Mouse (Mus musculus): ENCODE measurements around the gene Mbtps1.

Mbtps1 gene

DNA sequence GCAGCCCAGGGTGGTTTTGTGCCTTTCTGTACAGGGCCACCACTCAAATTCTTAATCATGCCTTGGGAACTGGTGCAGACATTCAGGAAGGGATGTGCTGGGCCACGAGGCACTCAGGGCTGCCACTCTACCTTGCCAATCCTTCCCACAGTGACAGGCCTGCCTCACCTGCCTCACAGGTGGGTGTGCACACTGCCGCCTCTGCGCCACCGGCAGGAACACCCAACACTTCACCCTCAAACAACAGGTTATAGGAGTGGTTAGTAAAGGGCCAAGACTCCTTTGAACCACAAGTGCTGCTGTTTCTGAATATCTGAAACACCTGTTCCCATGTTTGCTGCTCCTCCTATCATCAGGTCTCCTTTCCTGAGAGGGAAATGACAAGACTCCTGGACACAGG, 13.9 kb upstream of the Mbtps1 start:
- H3K27me3 ChIP-seq (ENCODE audit: control insufficient read depth, insufficient read depth, low read length, poor library complexity, severe bottlenecking), result no peaks in the 10 kb centered on the region
- H3K36me3 ChIP-seq (ENCODE audit: control insufficient read depth, insufficient read depth, low read length, poor library complexity, severe bottlenecking), result no peaks in the 10 kb centered on the region
- no peak for DNase-seq (ENCODE audit: low read depth, low spot score)

DNA sequence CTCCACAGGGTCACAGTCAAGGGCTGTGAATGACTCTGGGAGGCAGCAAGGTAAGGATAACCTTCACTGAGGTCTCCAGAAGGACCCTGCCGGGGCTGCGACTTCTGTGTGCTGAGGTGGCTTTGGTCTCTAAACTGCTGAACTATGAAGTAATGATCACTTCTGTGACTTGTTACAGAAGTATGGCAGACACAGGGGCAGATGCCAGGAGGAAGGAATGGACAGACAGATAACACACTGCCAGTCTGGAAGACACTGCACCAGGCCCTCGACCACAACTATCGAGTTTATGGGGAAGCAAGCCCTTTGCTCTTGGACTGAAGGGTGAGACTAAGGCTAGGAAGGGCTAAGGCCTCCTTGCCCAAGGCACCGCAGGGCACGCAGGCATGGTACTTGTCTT, 12.6 kb upstream of the Mbtps1 start:
- no peak for DNase-seq (ENCODE audit: low read depth, low spot score)
- H3K27me3 ChIP-seq (ENCODE audit: control insufficient read depth, insufficient read depth, low read length, poor library complexity, severe bottlenecking), result no peaks in the 10 kb centered on the region

DNA sequence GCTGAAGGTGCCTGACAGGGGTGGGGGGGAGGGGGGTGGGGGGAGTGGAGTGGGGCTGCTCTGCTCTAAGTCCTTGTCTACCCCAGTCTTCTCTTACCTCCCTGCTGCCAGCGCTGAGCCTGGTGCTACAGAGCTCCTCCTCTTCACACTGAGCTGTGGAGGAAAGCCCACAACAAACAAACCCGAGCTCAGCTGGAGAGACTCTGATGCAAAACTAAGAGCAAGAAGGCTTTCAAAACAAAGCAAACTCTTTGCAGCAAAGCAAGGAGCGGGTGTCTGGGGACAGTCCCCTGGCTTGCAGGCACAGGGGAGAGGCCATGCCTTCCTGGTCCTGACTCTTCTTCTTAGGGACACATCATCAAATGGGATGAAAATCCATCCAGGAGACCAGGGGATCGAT, 11.3 kb upstream of the Mbtps1 start:
- Histone ChIP-seq H3K36me3 (ENCODE audit: control insufficient read depth, insufficient read depth, low read length, poor library complexity, severe bottlenecking) (peaks cover 9% of the 10 kb centered on the region), H3K27me3 (ENCODE audit: control insufficient read depth, insufficient read depth, low read length, poor library complexity, severe bottlenecking) (no peaks in the 10 kb centered on the region)
- DNase-seq (ENCODE audit: low read depth, low spot score), result no peak

More for the DNA sequence above, 12.6 kb upstream of the Mbtps1 start:
- no peaks in the 10 kb centered on the region for H3K36me3 ChIP-seq (ENCODE audit: control insufficient read depth, insufficient read depth, low read length, poor library complexity, severe bottlenecking)

- Histone ChIP-seq H3K36me3 (ENCODE audit: control insufficient read depth, insufficient read depth, low read length, poor library complexity, severe bottlenecking) (peaks cover 9% of the 10 kb centered on the region), H3K27me3 (ENCODE audit: control insufficient read depth, insufficient read depth, low read length, poor library complexity, severe bottlenecking) (no peaks in the 10 kb centered on the region)
- DNase-seq (ENCODE audit: low read depth, low spot score), result no peak
These were observed 10.4 kb upstream of the Mbtps1 start for GRCm38 (mm10) chr8:119568951-119569350.

- DNase-seq (ENCODE audit: low read depth, low spot score), result no peak
- Histone ChIP-seq H3K27me3 (ENCODE audit: control insufficient read depth, insufficient read depth, low read length, poor library complexity, severe bottlenecking) (no peaks in the 10 kb centered on the region), H3K36me3 (ENCODE audit: control insufficient read depth, insufficient read depth, low read length, poor library complexity, severe bottlenecking) (peaks cover 9% of the 10 kb centered on the region)
These were observed 9.7 kb upstream of the Mbtps1 start for GRCm38 (mm10) chr8:119568251-119568650.

- H3K36me3 ChIP-seq (ENCODE audit: control insufficient read depth, insufficient read depth, low read length, poor library complexity, severe bottlenecking), result peaks cover 11% of the 10 kb centered on the region
- DNase-seq (ENCODE audit: low read depth, low spot score), result no peak
These were observed 7.8 kb upstream of the Mbtps1 start for GRCm38 (mm10) chr8:119566367-119566766.

GRCm38 (mm10) chr8:119563849-119564251, 5.3 kb upstream of the Mbtps1 start:
- Histone ChIP-seq H3K27me3 (ENCODE audit: control insufficient read depth, insufficient read depth, low read length, poor library complexity, severe bottlenecking) (no peaks in the 10 kb centered on the region), H3K36me3 (ENCODE audit: control insufficient read depth, insufficient read depth, low read length, poor library complexity, severe bottlenecking) (peaks cover 11% of the 10 kb centered on the region)
- DNase-seq (ENCODE audit: low read depth, low spot score), result peak; percentile 70

More at GRCm38 (mm10) chr8:119566367-119566766, 7.8 kb upstream of the Mbtps1 start:
- H3K27me3 ChIP-seq (ENCODE audit: control insufficient read depth, insufficient read depth, low read length, poor library complexity, severe bottlenecking), result no peaks in the 10 kb centered on the region

GRCm38 (mm10) chr8:119559402-119559720, 826 bp upstream of the Mbtps1 start:
- Histone ChIP-seq H3K36me3 (ENCODE audit: control insufficient read depth, insufficient read depth, low read length, poor library complexity, severe bottlenecking) (peaks cover 1% of the 10 kb centered on the region), H3K27me3 (ENCODE audit: control insufficient read depth, insufficient read depth, low read length, poor library complexity, severe bottlenecking) (no peaks in the 10 kb centered on the region)
- no peak for DNase-seq (ENCODE audit: low read depth, low spot score)

DNA sequence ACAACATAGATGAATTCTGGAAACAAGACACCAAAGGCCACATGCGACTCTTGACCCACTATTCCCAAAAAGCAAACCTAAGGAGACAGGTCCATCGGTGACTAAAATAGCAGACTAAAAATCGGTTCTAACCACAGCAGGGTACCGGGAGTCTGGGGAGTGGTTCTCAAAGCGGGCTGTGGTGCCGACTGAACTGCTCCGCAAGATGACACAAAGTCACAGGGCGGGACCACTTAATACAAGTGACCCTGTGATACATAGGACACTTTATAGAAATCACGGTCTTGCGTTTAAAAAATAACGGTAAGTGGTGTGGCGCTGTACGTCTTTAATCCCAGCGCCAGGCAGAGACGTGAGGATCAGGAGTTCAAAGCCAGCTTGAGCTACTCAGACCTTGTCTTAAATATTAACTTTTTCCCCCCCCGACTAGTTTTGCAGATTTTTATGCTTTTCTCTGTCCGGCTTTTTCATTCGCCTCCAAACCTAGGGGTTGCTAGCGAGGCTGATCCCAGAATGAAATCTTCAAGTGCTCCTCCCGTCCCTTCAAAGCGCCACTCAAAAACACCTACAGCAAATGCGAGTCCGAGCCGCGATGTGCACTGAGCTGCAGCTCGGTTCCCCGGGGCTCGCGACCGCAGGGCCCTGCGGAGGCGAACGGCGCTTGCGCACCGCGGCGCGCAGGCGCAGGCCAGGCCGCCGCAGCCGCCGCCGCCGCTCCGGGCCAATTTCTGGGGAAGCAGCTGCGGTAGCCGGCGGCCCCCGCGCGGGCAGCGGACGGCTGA, 523 bp downstream of the Mbtps1 start:
- peak; percentile 89 for DNase-seq (ENCODE audit: low read depth, low spot score)
- H3K27me3 ChIP-seq (ENCODE audit: control insufficient read depth, insufficient read depth, low read length, poor library complexity, severe bottlenecking), result no peaks in the 10 kb centered on the region
- H3K36me3 ChIP-seq (ENCODE audit: control insufficient read depth, insufficient read depth, low read length, poor library complexity, severe bottlenecking), result peaks cover 1% of the 10 kb centered on the region

DNA sequence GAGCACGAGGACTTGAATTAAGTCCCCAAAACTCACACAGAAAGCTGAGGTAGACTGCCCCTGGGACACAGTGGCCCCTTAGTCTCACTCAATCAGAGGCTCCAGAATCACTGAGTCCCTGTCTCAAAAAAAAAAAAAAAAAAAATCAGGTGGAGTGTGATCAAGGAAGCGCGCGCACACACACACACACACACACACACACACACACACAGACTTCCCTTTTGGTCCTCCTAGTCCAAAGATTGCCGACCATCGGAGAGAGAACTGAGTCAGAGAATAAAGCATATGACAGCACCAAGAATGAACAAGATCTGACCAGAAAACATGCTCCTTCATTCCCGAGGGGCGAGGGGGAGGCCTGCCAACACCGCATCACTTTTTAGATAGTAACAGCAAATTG, 1.4 kb downstream of the Mbtps1 start:
- no peaks in the 10 kb centered on the region for H3K27me3 ChIP-seq (ENCODE audit: control insufficient read depth, insufficient read depth, low read length, poor library complexity, severe bottlenecking)
- H3K36me3 ChIP-seq (ENCODE audit: control insufficient read depth, insufficient read depth, low read length, poor library complexity, severe bottlenecking), result no peaks in the 10 kb centered on the region; the same call in 1 of the 2 replicates
- peak; percentile 6 for DNase-seq (ENCODE audit: low read depth, low spot score)

- no peaks in the 10 kb centered on the region for H3K27me3 ChIP-seq (ENCODE audit: control insufficient read depth, insufficient read depth, low read length, poor library complexity, severe bottlenecking)
- no peak for DNase-seq (ENCODE audit: low read depth, low spot score)
These were observed 2.7 kb downstream of the Mbtps1 start for GRCm38 (mm10) chr8:119555861-119556260.

DNA sequence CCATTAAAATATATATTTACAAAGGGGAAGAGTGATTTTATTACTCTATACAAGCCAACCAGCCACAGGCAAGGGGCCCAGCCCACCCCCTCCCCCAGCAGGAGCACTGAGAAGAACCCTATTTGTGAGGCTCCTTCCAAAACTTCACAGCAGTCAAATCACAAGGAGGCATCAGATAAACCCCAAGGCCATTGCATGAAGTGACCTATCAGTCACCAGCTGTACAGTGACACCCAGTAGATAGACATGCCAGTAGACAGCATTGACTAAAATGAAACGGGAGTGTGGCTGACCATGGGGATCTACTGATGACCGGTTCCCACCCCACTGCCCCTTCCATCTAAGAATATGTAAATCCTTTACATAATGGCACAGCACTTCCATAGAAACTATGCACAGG, 5.6 kb downstream of the Mbtps1 start:
- DNase-seq (ENCODE audit: low read depth, low spot score), result no peak
- Histone ChIP-seq H3K27me3 (ENCODE audit: control insufficient read depth, insufficient read depth, low read length, poor library complexity, severe bottlenecking) (no peaks in the 10 kb centered on the region), H3K36me3 (ENCODE audit: control insufficient read depth, insufficient read depth, low read length, poor library complexity, severe bottlenecking) (peaks cover 4% of the 10 kb centered on the region; the same call in 1 of the 2 replicates)

More at GRCm38 (mm10) chr8:119555861-119556260, 2.7 kb downstream of the Mbtps1 start:
- peaks cover 2% of the 10 kb centered on the region; the same call in 1 of the 2 replicates for H3K36me3 ChIP-seq (ENCODE audit: control insufficient read depth, insufficient read depth, low read length, poor library complexity, severe bottlenecking)

GRCm38 (mm10) chr8:119548560-119549113, 9.9 kb downstream of the Mbtps1 start:
- Histone ChIP-seq H3K27me3 (ENCODE audit: control insufficient read depth, insufficient read depth, low read length, poor library complexity, severe bottlenecking) (no peaks in the 10 kb centered on the region), H3K36me3 (ENCODE audit: control insufficient read depth, insufficient read depth, low read length, poor library complexity, severe bottlenecking) (peaks cover 14% of the 10 kb centered on the region)
- DNase-seq (ENCODE audit: low read depth, low spot score), result no peak

DNA sequence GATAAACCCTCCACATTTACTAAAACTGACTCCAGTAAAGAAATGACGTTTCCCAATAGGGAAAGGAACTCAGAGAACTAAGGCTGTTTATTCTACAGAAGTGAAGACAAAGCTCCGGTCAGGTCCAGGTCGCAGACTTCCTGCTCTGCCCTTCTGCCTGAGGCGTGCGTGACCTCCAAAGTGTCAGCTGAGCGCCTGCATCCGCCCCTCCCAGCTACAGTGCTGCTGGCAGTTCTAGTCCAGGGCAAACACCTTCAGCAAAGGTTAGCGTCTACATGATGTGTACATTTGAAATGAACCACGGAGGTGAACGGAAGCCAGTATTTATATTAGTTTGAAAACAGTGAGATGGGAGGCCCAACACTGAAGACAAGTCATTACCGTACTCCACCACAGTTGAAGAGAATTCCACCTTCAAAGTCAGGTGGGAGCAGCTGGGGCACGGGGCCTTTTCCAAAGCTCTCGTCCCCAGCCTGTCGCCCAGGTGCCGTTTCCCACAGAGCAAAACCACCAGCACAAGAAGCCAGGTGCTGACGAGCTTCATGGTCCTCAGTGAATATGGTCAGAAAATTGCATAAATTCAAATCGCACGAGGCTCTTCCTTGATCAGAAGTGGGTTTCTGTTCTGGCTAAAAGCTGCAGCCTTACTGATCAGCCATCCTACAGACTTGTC, 11.4 kb downstream of the Mbtps1 start:
- no peak for DNase-seq (ENCODE audit: low read depth, low spot score)
- H3K36me3 ChIP-seq (ENCODE audit: control insufficient read depth, insufficient read depth, low read length, poor library complexity, severe bottlenecking), result peaks cover 14% of the 10 kb centered on the region
- H3K27me3 ChIP-seq (ENCODE audit: control insufficient read depth, insufficient read depth, low read length, poor library complexity, severe bottlenecking), result no peaks in the 10 kb centered on the region

DNA sequence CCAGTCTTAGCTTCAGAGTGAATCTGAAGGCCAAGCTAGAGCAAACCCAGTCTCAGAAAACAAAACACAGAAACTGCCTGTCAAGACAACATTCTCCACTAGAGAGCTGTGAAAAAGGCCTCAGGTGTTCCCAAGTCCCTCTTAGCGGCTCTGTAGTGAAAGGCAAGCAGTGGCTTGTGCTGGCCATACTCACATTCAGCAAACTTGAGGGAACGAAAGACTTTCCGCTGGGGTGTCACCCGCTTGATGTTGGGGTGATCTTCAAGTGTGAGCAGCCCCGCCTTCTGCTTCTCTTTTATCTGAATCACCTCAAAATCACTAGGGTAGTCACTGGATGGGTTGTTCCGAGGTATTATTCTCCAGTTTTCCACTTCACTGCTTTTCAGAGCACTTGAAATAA, 12.7 kb downstream of the Mbtps1 start:
- DNase-seq (ENCODE audit: low read depth, low spot score), result no peak
- H3K36me3 ChIP-seq (ENCODE audit: control insufficient read depth, insufficient read depth, low read length, poor library complexity, severe bottlenecking), result peaks cover 12% of the 10 kb centered on the region
- no peaks in the 10 kb centered on the region for H3K27me3 ChIP-seq (ENCODE audit: control insufficient read depth, insufficient read depth, low read length, poor library complexity, severe bottlenecking)

Measured in splenic B cell, adult 2 months (primary cell).